Mouse (Mus musculus) heart, adult 18-20 months (tissue): ENCODE measurements around the gene Myo19. TPM values are rescaled to one million over a fixed set of nuclear protein-coding genes. Genes with fewer than 3 reads are reported as not detected.
A peak's percentile ranks its signal among the peaks of the same experiment; 100 is the strongest.

Experiments
- DNase-seq, 2 experiments: peaks; one replicate each; pipeline ENCODE4 v3.0.0; 2021 to 2022; ENCODE audit warnings: mixed read lengths in 1 of 2
- total RNA-seq, 2 experiments: library from RNA; stranded (reverse); gene quantifications; 2 replicates each; pipeline ENCODE4 v1.2.3; 2021

Gene Myo19
- total RNA-seq, 2 experiments from 2014 or later, result 3.2 to 5.2 TPM

- DNase-seq, result no peak
Measured at GRCm38 (mm10) chr11:84886236-84886635, 6.3 kb downstream of the Myo19 start.

- DNase-seq, result no peak
Measured at GRCm38 (mm10) chr11:84886767-84887511, 7.0 kb downstream of the Myo19 start.

- DNase-seq, result no peak
Measured at GRCm38 (mm10) chr11:84888025-84888424, 8.1 kb downstream of the Myo19 start.

GRCm38 (mm10) chr11:84889492-84889891 lies 9.5 kb downstream of the Myo19 start:
- DNase-seq, result no peak

- no peak for DNase-seq
Measured at GRCm38 (mm10) chr11:84891705-84892104, 11.8 kb downstream of the Myo19 start.

- no peak for DNase-seq
Measured at GRCm38 (mm10) chr11:84893113-84893512, 13.2 kb downstream of the Myo19 start.

- DNase-seq, result no peak
Measured at GRCm38 (mm10) chr11:84904597-84905144, 24.7 kb downstream of the Myo19 start.

- DNase-seq, result no peak
Measured at GRCm38 (mm10) chr11:84907081-84907480, 27.1 kb downstream of the Myo19 start.

GRCm38 (mm10) chr11:84908480-84908879 lies 28.5 kb downstream of the Myo19 start:
- DNase-seq, result no peak

GRCm38 (mm10) chr11:84910411-84910810 lies 30.5 kb downstream of the Myo19 start:
- no peak for DNase-seq

- no peak for DNase-seq
Measured at GRCm38 (mm10) chr11:84914673-84915072, 34.7 kb downstream of the Myo19 start.

- peak; percentile 91 to 95 for DNase-seq
Measured at GRCm38 (mm10) chr11:84916053-84916702, 36.2 kb downstream of the Myo19 start, which contains the start of gene Znhit3. Gene Znhit3, minus strand, starts transcription at chr11:84916366.

GRCm38 (mm10) chr11:84916703-84917300 lies 36.9 kb downstream of the Myo19 start:
- no peak for DNase-seq

GRCm38 (mm10) chr11:84918425-84918824 lies 38.5 kb downstream of the Myo19 start:
- peak; percentile 82 to 94 for DNase-seq

- peak; percentile 15 to 37 for DNase-seq
Measured at GRCm38 (mm10) chr11:84919276-84919675, 39.3 kb downstream of the Myo19 start.

GRCm38 (mm10) chr11:84919951-84920350 lies 40.0 kb downstream of the Myo19 start:
- DNase-seq, result no peak

- no peak for DNase-seq
Measured at GRCm38 (mm10) chr11:84920981-84921380, 41.0 kb downstream of the Myo19 start.

- DNase-seq, result no peak
Measured at GRCm38 (mm10) chr11:84932261-84932660, 52.3 kb downstream of the Myo19 start.

GRCm38 (mm10) chr11:84939508-84940053 lies 59.6 kb downstream of the Myo19 start:
- DNase-seq, result peak; percentile 40 to 46

- DNase-seq, result no peak
Measured at GRCm38 (mm10) chr11:84940140-84940539, 60.2 kb downstream of the Myo19 start.

GRCm38 (mm10) chr11:84943948-84944347 lies 64.0 kb downstream of the Myo19 start:
- peak in 1 of 2 experiments; percentile 49 for DNase-seq

GRCm38 (mm10) chr11:84944639-84945435 lies 64.9 kb downstream of the Myo19 start:
- no peak for DNase-seq
